Mouse (Mus musculus): ENCODE data around the gene Nr2c2ap.

The Nr2c2ap gene

GRCm38 (mm10) chr8:70120667-70121066 lies 10.5 kb upstream of the Nr2c2ap start, which contains the start of gene Ncan:
Gene Ncan (minus strand): TSS chr8:70120873.
- peak; percentile 89 for DNase-seq (ENCODE audit: low spot score)

- DNase-seq (ENCODE audit: low spot score) = no peak
Measured at GRCm38 (mm10) chr8:70122863-70123262, 8.3 kb upstream of the Nr2c2ap start.

- no peak for DNase-seq (ENCODE audit: low spot score)
Measured at GRCm38 (mm10) chr8:70124992-70125391, 6.1 kb upstream of the Nr2c2ap start.

DNA sequence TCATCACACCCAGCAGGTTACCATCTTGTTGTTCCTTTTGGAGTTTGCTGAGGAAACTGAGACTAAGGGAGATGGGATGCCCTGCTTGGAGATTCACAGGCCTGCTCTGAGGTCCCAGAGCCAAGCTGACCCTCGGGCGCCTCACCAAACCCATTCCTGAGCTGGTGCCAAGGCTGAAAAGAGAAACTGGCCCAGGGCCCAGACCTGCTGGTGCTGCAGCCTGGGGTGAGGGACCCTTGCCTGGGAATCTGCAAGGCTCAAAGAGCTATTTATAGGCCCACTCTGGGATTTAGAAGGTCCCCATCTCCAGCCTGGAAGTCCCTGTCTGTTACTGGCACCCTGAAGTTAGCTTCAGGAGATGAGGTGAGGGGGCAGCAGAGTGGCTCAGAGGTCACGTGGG lies 2.7 kb upstream of the Nr2c2ap start:
- DNase-seq (ENCODE audit: low spot score) = no peak

DNA sequence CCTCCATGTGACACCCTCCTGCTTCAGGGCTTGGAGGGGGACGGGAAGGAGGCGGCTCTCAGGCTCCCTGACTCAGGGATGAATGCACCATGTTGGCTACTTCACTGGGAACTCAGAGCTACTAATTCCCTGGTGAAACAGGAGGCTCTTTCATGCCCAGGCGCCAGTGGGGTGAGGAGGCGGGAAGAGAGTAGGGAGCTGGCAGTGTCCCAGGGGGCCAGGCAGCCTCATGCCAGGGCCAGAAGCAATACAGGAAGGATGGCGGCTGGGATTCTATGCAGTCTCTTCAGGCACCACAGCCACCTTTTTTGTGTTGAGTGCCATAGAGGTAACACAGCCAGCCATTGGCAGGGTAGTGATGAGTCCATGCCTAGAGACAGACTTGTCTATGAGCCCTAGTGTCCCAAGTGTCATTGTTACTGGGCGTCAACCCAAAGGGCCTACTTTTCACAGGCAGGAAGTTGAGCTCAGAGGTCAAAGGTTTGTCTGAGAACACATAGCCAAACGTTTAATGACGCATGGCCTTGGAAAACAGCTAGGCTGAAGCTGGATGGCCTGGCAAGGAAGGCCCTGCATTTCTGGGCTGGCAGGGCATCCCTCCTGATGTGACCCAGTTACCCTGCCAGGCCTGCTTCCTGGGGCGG lies 1.7 kb upstream of the Nr2c2ap start:
- no peak for DNase-seq (ENCODE audit: low spot score)

DNA sequence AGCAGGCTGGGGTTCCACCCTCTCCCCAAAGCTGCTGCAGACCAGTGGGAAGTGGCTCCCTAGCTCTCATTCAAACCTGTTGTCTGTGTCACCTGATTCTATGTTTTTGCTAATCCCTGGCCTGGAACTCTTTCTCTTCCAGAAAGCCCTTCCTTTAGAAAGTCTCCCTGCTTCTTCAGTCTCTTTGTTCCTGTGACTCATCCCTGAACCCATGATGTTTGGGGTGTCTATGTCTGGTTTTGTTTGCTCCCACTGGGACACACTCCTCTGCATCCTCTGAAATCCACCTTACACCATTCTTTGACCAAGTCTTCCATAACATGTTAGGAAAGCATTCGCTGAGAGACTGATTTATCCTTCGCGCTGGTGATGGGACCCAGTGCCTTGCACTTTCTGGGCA lies 1.1 kb upstream of the Nr2c2ap start:
- no peak for DNase-seq (ENCODE audit: low spot score)

DNA sequence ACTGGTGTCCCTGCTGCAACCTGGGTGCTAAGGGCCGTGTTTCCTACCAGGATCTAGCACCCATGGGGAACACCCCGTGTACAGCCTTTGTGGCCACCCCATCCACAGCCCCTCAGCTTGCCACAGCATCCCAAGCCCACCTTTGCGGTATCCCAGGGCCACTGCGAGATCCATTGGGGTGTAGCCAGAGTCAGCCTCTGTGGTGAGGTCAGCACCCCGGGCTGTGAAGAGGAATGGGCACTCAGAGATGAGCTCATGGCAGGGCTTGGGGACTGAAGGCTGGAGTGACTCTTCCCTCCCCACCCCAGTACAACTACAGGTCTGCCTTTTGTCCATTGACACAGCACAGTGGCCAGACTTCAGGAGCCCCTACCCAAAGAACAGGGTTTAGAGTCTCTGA lies 3.0 kb downstream of the Nr2c2ap start:
- DNase-seq (ENCODE audit: low spot score) = no peak

DNA sequence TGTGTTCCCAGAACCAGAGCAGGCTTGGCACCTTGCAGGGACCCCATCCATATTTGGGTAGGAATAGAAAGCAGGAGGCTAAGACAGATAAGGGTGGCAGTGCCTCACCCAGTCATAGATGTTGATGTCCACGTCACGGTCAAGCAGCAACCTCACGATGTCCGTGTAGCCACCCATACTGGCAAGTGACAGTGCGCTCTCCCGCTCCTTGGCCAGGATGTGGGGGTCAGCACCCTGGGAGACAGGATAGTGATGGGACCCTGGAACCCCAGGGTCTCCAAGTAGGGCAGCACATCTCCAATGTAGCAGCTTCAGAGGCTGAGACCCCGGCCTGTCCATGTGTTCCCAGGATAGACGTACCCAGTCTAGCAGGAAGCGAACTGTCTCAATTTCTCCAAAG lies 3.8 kb downstream of the Nr2c2ap start:
- DNase-seq (ENCODE audit: low spot score) = no peak

DNA sequence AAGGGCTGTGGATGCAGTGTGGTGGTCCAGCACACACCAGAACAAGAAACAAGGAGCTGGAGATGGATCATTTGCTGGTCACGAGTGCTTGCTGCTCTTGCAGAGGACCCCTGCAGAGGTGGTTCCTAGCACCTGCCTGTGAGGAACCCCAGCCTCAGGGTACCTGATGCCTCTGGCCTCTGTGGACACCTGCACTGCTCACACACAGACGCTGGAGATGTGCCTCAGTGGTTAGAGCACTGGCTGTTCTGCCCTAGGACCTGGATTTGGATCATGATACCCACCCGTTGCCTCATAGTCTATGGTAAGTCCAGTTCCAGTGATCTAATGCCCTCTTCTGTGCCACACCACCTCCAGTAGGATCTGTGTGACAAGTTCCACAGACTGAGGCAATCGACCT lies 5.5 kb downstream of the Nr2c2ap start:
- DNase-seq (ENCODE audit: low spot score) = no peak

GRCm38 (mm10) chr8:70137890-70138289 lies 6.8 kb downstream of the Nr2c2ap start:
- DNase-seq (ENCODE audit: low spot score) = no peak

DNA sequence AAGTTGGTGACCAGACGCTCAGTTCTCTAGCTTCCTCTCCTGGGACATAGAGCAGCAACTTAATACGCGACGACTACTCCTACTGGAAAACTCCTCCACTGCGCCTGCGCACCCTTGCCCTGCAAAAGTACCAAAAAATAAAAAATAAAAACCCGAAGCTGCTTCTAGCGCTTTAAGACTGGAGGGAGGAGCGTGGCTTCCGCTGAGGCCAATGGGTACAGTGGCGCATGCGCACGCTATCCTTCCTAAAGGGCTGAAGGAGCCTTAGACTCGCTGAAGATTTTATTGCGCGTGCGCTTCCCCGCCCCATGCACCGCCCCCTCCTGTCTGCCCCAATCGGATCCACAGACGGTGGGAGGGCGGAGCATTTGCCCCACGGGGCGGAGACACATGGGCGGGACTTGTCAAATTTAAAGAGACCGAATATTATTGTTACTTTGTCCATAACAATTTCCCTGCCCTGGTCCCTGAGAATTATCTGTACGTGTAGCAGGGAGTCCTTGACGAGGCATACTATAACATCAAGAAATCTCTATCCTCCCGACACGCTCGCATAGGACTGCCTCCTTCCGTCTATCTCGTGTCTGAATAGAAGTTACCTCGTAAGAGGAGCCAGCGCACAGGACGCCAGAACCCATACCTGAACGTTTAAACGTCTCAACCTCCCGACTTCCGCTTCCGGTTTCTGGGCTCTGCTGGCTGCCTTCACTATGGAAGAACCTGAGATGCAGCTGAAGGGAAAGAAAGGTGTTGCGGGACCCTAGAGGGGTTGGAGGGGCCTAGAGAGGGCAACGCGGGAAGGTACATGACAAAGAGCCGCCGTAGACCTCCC lies 8.1 kb downstream of the Nr2c2ap start, which contains the start of the genes Rfxank, Borcs8 and Mef2b:
TSS of gene Rfxank (minus strand) at position 129 of the 832 bp plus-strand sequence.
TSS of gene Borcs8 (plus strand) at position 474 of the 832 bp plus-strand sequence.
TSS of gene Mef2b (plus strand) at position 686 of the 832 bp plus-strand sequence.
- peak; percentile 99 for DNase-seq (ENCODE audit: low spot score)

- DNase-seq (ENCODE audit: low spot score) = no peak
Measured at GRCm38 (mm10) chr8:70139981-70140380, 8.8 kb downstream of the Nr2c2ap start.

DNA sequence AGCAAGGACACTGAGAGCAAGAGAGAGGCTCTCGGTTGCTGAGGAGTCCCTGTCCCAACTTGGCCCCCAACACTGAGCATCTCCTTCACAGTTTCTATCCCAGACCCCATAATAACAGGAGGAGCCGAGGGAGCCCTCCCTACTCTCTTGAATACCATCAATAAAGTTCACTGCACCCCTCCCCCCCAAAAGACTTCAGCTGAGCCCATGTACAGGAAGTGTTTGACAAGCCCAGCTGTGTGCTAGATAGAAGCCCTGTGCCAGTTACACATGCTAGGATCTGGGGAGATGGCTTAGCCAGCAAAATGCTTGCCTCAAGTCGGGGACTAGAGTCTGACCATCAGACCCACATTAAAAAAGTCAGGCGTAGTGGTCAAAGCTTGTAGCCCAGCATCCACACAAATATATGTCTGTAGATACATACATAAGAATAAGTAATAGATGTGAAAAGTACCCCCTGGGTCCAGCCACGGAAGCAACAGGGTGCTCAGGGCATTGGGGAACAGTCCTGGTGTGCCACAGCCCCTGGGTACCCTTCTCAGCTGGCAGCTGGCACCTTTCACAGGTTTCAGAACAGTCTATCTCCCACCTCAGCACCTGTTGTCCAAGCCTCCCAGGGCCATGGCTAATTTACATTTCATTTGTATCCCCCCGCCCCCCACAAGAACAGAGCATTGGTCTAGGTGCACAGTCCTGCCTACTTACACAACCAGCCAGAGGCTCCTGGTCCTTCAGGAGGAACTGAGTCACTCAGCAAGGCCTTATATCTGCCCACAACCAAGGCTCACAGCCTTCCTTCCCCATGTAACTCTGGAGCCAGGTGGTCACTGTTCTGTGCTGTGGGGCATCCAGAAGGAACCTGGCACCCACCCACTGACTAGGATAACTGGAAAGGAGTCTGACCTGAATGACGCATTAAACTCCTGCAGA lies 16.8 kb downstream of the Nr2c2ap start:
- DNase-seq (ENCODE audit: low spot score) = no peak

DNA sequence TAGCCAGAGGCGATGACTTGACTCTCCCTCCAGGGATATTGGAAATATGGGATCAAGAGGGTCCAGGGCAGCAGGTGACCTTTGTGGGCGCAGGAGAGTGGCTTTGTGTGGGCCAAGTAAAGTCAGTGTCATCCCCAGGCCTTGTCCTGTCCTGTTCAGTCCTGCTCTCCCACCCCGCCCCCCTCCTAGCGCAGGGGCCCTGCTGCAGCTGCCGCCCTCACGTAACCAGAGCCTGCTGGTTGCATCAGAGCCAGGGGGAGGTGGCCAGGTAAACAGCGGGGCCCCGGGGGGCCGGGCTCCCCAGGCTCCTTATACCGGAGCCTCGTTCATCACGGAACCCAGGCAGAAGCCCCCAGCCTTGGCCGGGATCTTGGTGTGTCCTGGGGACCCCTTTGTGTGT lies 19.0 kb downstream of the Nr2c2ap start:
- no peak for DNase-seq (ENCODE audit: low spot score)

- DNase-seq (ENCODE audit: low spot score) = peak; percentile 90
Measured at GRCm38 (mm10) chr8:70152537-70153257, 21.6 kb downstream of the Nr2c2ap start.

- no peak for DNase-seq (ENCODE audit: low spot score)
Measured at GRCm38 (mm10) chr8:70157240-70157800, 26.2 kb downstream of the Nr2c2ap start.

DNA sequence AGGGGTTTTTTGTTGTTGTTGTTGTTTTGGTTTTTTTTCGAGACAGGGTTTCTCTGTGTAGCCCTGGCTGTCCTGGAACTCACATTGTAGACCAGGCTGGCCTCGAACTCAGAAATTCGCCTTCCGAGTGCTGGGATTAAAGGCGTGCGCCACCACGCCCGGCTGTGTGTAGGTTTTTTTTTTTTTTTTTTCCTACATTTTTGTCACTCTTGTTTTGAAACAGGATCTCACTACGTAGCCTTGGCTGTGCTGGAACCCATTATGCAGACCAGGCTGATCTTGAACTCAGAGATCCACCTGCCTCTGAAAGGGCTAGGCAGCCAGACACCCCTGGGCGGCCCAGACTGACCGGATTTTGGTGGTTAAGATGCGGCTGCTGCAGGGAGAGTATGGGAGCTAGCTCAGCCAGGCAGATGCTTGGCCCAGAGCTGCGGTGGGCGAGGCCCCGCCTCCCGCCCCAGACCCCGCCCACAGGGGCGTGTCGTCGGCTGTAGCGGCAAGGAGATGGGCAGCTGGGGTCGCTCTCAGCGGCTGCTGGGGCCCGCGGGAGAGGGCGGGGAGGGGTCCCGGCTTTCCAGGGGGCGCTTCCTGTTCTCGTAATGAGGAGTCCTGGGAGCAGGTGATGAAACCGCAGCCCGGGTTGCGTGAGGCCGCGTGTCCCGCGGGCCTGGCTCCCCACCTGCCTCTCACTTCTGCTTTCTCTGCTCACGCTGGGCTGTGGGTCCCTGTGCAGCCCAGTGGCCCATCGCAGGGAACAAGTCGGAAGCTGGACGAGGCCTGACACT lies 27.1 kb downstream of the Nr2c2ap start:
- peak; percentile 87 for DNase-seq (ENCODE audit: low spot score)

DNA sequence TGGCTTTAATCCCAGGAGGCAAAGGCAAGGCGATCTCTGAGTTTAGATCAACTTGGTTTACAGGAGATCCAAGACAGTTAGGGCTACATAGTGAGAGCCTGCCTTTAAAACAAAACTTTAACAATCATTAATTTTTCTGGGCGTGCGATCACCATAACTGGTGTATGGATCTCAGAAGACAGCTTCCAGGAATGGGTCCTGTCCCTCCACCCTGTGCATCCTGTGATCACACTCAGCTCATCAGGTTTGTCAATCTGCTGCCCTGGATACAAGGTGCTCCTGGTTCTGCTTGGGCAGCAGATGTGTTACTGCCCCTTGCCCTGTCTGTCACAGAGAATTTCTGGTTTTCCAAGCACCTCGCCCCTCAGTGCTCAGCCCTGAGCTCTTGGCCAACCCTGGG lies 28.1 kb downstream of the Nr2c2ap start:
- no peak for DNase-seq (ENCODE audit: low spot score)

- no peak for DNase-seq (ENCODE audit: low spot score)
Measured at GRCm38 (mm10) chr8:70160015-70160414, 28.9 kb downstream of the Nr2c2ap start.

DNA sequence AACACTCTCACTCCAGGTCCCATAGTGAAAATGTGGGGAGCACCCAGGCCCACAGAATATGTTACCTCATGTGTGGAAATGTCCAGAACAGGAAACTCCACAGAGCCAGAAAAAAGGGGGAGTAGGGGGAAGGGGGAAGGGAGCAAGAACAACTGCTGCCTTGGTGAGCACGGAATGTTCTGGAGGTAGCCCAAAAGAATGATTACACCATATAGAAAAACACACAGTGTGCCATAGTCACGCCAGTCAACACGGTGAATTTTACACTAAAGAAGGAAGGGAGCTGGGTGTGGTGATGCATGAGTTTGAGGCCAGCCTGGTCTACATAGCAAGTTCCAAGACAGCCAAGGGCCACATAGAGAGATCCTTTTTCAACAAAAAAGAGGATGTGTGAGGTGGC lies 32.2 kb downstream of the Nr2c2ap start:
- no peak for DNase-seq (ENCODE audit: low spot score)

Data from embryo, embryonic 10.5 days (tissue).